ENCODE assay signal across 8 mouse cellular contexts in the genomic region with DNA sequence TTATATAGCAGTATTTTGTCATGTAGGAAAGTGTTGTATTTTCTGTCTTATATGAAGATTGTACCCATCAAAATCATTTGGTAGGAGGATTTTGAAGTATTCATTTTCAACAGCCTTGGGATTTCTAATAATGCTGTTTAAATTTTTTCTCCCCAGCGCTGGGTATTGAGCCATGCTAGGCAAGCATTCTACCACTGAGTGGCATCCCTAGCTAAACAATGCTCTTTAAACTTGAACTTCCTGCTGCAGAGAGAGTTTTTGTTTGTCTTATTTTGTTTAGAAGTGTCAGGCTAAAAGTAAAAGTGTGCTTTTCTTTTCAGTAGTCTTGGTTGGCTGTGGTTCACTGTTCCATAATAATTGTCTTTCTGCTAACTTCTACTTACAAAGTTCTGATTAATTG. TPM values are rescaled to one million over a fixed set of nuclear protein-coding genes. Genes with fewer than 3 reads are reported as not detected.
DNase-seq lines count a peak whose midpoint lies in the region; ATAC-seq and TF ChIP-seq lines count a peak whose summit lies in the region.
"Had no signal": no experiment of that assay in that cellular context is flagged by ENCODE, and none has a peak within 500 bp of the region (broad histone marks: within the 10 kb centered on the region; RNA-seq: fewer than 3 reads in every experiment).

No protein-coding gene starts in this region.

- peak; percentile 28; the same call in 1 of the 2 replicates for TF ChIP-seq CTCF in lung, postnatal 0 days (IDR thresholded peaks at IDR 0.05)

- whole genome bisulfite sequencing in lung, postnatal 0 days = 32% methylated on average over 1 of the region's 1 CpGs
- WGBS in forebrain, embryonic 13.5 days = 44% methylated on average over 1 of the region's 1 CpGs
- WGBS in limb, embryonic 13.5 days = 44% methylated on average over 1 of the region's 1 CpGs
- WGBS in stomach, embryonic 16.5 days = 43% methylated on average over 1 of the region's 1 CpGs

- TF ChIP-seq EP300 in lung, postnatal 0 days (IDR thresholded peaks at IDR 0.05) = no peak

- no peak overlapping the region for H3K4me2 ChIP-seq in lung, postnatal 0 days (replicated peaks; ENCODE audit: low read depth, low read length)
- H3K4me2 ChIP-seq in forebrain, embryonic 13.5 days = peak overlapping the region; percentile 42
- H3K4me2 ChIP-seq in limb, embryonic 13.5 days (replicated peaks) = peak overlapping the region; percentile 47
- H3K4me2 ChIP-seq in stomach, embryonic 16.5 days (ENCODE audit: low read depth, low read length) = peak overlapping the region; percentile 16

- H3K27ac ChIP-seq in lung, postnatal 0 days (ENCODE audit: low read length) = no peak overlapping the region
- H3K27ac ChIP-seq in forebrain, embryonic 13.5 days = no peak overlapping the region
- H3K27ac ChIP-seq in limb, embryonic 13.5 days = no peak overlapping the region
- H3K27ac ChIP-seq in stomach, embryonic 16.5 days (ENCODE audit: low read length) = no peak overlapping the region

- no peaks in the 10 kb centered on the region for H3K4me1 ChIP-seq in lung, postnatal 0 days (ENCODE audit: insufficient read depth, low read depth, low read length)
- H3K4me1 ChIP-seq in forebrain, embryonic 13.5 days = peaks cover 8% of the 10 kb centered on the region
- peaks cover 5% of the 10 kb centered on the region; the same call in 1 of the 2 replicates for H3K4me1 ChIP-seq in limb, embryonic 13.5 days
- no peaks in the 10 kb centered on the region for H3K4me1 ChIP-seq in stomach, embryonic 16.5 days (ENCODE audit: control insufficient read depth, insufficient read depth, low read length)

- no peaks in the 10 kb centered on the region for H3K27me3 ChIP-seq in lung, postnatal 0 days (replicated peaks; ENCODE audit: insufficient read depth, low read length)
- no peaks in the 10 kb centered on the region for H3K27me3 ChIP-seq in forebrain, embryonic 13.5 days
- no peaks in the 10 kb centered on the region for H3K27me3 ChIP-seq in limb, embryonic 13.5 days
- no peaks in the 10 kb centered on the region for H3K27me3 ChIP-seq in stomach, embryonic 16.5 days (ENCODE audit: control insufficient read depth, insufficient read depth, low read length)

- H3K9me3 ChIP-seq in lung, postnatal 0 days (ENCODE audit: low read length) = no peaks in the 10 kb centered on the region
- H3K9me3 ChIP-seq in forebrain, embryonic 13.5 days (replicated peaks) = no peaks in the 10 kb centered on the region
- no peaks in the 10 kb centered on the region for H3K9me3 ChIP-seq in limb, embryonic 13.5 days
- no peaks in the 10 kb centered on the region for H3K9me3 ChIP-seq in stomach, embryonic 16.5 days (replicated peaks; ENCODE audit: control insufficient read depth, low read length)

- H3K36me3 ChIP-seq in lung, postnatal 0 days (ENCODE audit: insufficient read depth, low read length) = no peaks in the 10 kb centered on the region
- no peaks in the 10 kb centered on the region for H3K36me3 ChIP-seq in forebrain, embryonic 13.5 days (ENCODE audit: poor library complexity, severe bottlenecking)
- H3K36me3 ChIP-seq in limb, embryonic 13.5 days = no peaks in the 10 kb centered on the region
- no peaks in the 10 kb centered on the region for H3K36me3 ChIP-seq in stomach, embryonic 16.5 days (ENCODE audit: control insufficient read depth, insufficient read depth, low read length)

- ATAC-seq in lung, postnatal 0 days = no peak
- no peak for ATAC-seq in forebrain, embryonic 13.5 days
- no peak for ATAC-seq in limb, embryonic 13.5 days (ENCODE audit: low FRiP score, low read depth)
- ATAC-seq in stomach, embryonic 16.5 days (ENCODE audit: insufficient read depth, low FRiP score) = no peak

- no peak overlapping the region for H3K9ac ChIP-seq in lung, postnatal 0 days (replicated peaks; ENCODE audit: low read depth)
- no peak overlapping the region for H3K9ac ChIP-seq in forebrain, embryonic 13.5 days
- H3K9ac ChIP-seq in limb, embryonic 13.5 days = no peak overlapping the region
- H3K9ac ChIP-seq in stomach, embryonic 16.5 days (ENCODE audit: low read length) = no peak overlapping the region

- intact Hi-C loops in left cerebral cortex, postnatal 36 days (cut with DNase I) = loop anchor here (10.0 kb wide), 1 partner anchor 59 kb away; the partner anchor contains the start of gene Jade3

- no peak overlapping the region for H3K4me3 ChIP-seq in lung, postnatal 0 days (ENCODE audit: low read depth, low read length)
- peak overlapping the region; percentile 17; the same call in 1 of the 2 replicates for H3K4me3 ChIP-seq in forebrain, embryonic 13.5 days
- peak overlapping the region; percentile 11; the same call in 1 of the 2 replicates for H3K4me3 ChIP-seq in limb, embryonic 13.5 days
- H3K4me3 ChIP-seq in stomach, embryonic 16.5 days (replicated peaks; ENCODE audit: low read length) = 0 out of 2 replicates have a peak overlapping the region, but pooled peaks have one; percentile 14

- DNase-seq in lung, postnatal 0 days (ENCODE audit: low spot score) = no peak
- DNase-seq in lung, postnatal 36 days = no peak
- no peak for DNase-seq in left cerebral cortex, postnatal 36 days (ENCODE audit: low spot score in 2 of 2)
- DNase-seq in adrenal gland, postnatal 4 days (ENCODE audit: low spot score in 2 of 2) = no peak
- DNase-seq: adrenal gland, postnatal 14 days had no signal

RNA-seq across cellular contexts. Expression of gene Rp2, which starts 1.8 kb away (rescaled TPM):
- polyA plus RNA-seq in lung, postnatal 0 days (2015; fragmentation: Nextera tagmentation; extraction: Ambion mirVana) = 11.7 and 13.8 TPM in 2 replicates
- polyA plus RNA-seq in forebrain, embryonic 13.5 days (2015; fragmentation: Nextera tagmentation; extraction: Ambion mirVana) = 18.4 and 18.9 TPM in 2 replicates
- polyA plus RNA-seq in limb, embryonic 13.5 days (2015; fragmentation: Nextera tagmentation; extraction: Ambion mirVana) = 19.0 and 19.5 TPM in 2 replicates
- polyA plus RNA-seq in stomach, embryonic 16.5 days (2015; fragmentation: Nextera tagmentation; extraction: Ambion mirVana) = 21.0 and 22.4 TPM in 2 replicates
- total RNA-seq in left cerebral cortex, postnatal 36 days (2021) = 10 to 100 TPM; 14.8 to 16.6 TPM
- total RNA-seq in adrenal gland, postnatal 4 days (2021) = 10 to 100 TPM; 21.5 to 22.1 TPM

RNA-seq across cellular contexts. Expression of gene Jade3, which starts 59.5 kb away (rescaled TPM):
- polyA plus RNA-seq in lung, postnatal 0 days (2015; fragmentation: Nextera tagmentation; extraction: Ambion mirVana) = 6.2 and 6.3 TPM in 2 replicates
- 7.6 and 8.2 TPM in 2 replicates for polyA plus RNA-seq in forebrain, embryonic 13.5 days (2015; fragmentation: Nextera tagmentation; extraction: Ambion mirVana)
- 6.8 and 8.0 TPM in 2 replicates for polyA plus RNA-seq in limb, embryonic 13.5 days (2015; fragmentation: Nextera tagmentation; extraction: Ambion mirVana)
- polyA plus RNA-seq in stomach, embryonic 16.5 days (2015; fragmentation: Nextera tagmentation; extraction: Ambion mirVana) = 7.3 and 7.6 TPM in 2 replicates
- 1 to 10 TPM; 5.3 to 7.0 TPM for total RNA-seq in left cerebral cortex, postnatal 36 days (2021)
- total RNA-seq in adrenal gland, postnatal 4 days (2021) = 10 to 100 TPM in 1 of 2 experiments, 1 to 10 TPM in 1; 8.2 to 11.1 TPM
